Mouse (Mus musculus) cortical plate, adult 2 months (tissue): ENCODE measurements at regions not wholly inside any gene's neighbourhood (a gene's known extent, or its start where the extent isn't known, plus 50 kb on each side); places are given as distances from the start of the nearest gene placed in this dataset.
"Not testable (repeated sequence)": the region's sequence is repeated elsewhere in the genome, so short reads cannot be mapped to it uniquely, and the experiment has no call there.

Source experiments
- H3K27ac ChIP-seq: fragments of 200-500 bp; 2 replicates; pipeline ENCODE4 v1.5.1; 2012; ENCODE audit warnings: low read length, control low read depth, inconsistent platforms; ENCODE audit not compliant: insufficient read depth
- H3K4me1 ChIP-seq: fragments of 200-500 bp; 2 replicates; pipeline ENCODE4 v1.6.1; 2011; ENCODE audit warnings: low read length; ENCODE audit not compliant: control insufficient read depth, insufficient read depth
- H3K4me3 ChIP-seq: fragments of 200-500 bp; 2 replicates; pipeline ENCODE4 v1.5.1; 2011; ENCODE audit warnings: mild to moderate bottlenecking, low read length, control low read depth; ENCODE audit not compliant: insufficient read depth
- CTCF ChIP-seq: fragments of 200-500 bp; IDR thresholded peaks from 2 replicates; pipeline ENCODE4 v1.5.1; 2011; ENCODE audit warnings: mild to moderate bottlenecking, control low read depth, low read length; ENCODE audit not compliant: insufficient read depth; ENCODE audit errors: extremely low read depth
- POLR2A ChIP-seq: fragments of 200-500 bp; IDR thresholded peaks from 2 replicates; pipeline ENCODE4 v1.6.1; 2011; ENCODE audit warnings: mild to moderate bottlenecking, low read length, control low read depth; ENCODE audit not compliant: insufficient read depth; ENCODE audit errors: extremely low read depth

DNA sequence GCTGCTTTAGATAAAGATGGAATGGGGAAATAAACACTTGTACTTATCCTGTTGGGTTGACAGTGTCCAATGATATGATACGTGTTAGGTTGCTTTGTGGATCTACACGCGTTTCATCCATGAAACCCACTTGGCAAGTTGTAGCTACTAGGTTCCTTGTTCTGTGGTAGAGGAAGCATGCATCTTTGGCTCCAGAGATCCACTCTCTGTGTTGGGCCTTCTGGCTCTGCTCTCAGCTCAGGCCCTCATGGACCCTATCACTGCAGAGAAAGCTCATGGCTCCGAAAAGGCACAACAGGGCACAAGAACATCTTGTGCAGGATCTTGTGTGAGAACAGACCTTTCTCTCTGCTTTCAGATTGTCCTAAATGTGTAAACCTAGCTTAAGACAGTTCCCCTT is 122.3 kb downstream of the Enc1 start:
- Histone ChIP-seq H3K27ac (no peak overlapping the region), H3K4me1 (no peaks in the 10 kb centered on the region), H3K4me3 (no peak overlapping the region)
- no peak for TF ChIP-seq POLR2A
- no peak for TF ChIP-seq CTCF

DNA sequence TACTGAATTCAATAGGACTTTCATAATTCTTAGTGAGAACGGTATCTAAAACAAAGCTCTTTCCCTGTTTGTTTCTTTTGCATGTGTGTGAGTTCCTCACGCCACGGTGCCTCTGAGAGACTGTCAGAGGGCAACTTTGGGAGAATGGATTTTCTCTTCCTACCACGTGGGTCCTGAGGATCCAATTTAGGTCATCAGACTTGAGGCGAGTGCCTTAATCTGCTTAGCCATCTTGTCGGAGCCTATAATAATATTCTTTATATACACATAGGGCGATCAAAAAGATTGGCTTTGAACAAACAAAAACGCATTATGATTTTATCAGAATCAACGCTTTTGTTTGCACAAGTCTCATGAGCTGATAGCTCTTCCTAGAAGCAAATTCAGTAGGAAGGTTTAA is 119.6 kb downstream of the Enc1 start:
- no peak overlapping the region for H3K27ac ChIP-seq
- no peak for TF ChIP-seq POLR2A
- no peak for TF ChIP-seq CTCF
- no peaks in the 10 kb centered on the region for H3K4me1 ChIP-seq
- no peak overlapping the region for H3K4me3 ChIP-seq

DNA sequence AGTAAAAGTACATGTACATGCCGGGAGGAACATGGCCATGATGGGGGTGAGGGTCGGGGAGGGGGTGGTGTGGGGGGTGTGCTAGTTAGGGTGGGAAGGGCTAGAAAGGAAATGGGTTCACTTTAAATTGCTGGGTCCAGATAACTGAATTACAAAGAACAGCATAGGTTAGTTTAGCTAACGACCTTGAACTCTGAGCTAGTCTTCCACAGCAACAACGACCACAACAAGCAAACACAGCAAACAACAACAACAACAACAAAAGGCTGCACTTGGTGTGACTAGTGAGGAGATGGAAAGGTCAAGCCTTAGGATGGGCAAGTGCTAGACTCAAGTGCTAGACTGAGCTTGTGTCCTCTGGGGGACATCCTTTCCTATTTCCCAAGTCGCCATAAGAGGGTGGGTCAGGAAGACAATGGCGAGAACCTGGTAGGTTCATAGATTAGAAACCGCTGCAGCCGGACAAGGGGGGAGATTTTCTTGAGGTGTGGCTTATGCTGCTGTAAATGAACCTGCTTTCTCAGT is 117.9 kb downstream of the Enc1 start:
- Histone ChIP-seq H3K27ac (no peak overlapping the region), H3K4me3 (no peak overlapping the region), H3K4me1 (no peaks in the 10 kb centered on the region)
- no peak for TF ChIP-seq POLR2A
- no peak for TF ChIP-seq CTCF

DNA sequence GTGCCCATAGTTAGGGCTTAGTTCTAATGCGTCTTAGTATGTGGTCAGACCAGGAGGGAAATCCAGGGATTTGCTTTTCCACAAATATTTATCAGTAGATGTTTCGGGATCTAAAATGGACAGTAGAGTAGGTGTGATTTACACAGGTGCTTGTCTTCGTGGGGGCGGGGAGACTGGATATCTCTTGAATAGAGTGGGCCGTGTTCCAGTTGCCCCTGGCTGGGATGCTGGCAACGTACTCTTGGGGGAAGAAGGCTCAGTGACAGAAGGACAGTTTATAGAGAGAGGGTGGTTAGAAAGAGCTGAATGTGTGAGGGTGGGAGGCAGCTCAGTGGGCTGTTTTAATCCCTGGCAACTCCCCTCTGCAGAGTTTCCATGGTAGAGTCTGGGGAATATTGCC is 117.4 kb downstream of the Enc1 start:
- TF ChIP-seq POLR2A (no peak), CTCF (no peak)
- Histone ChIP-seq H3K27ac (no peak overlapping the region), H3K4me3 (no peak overlapping the region), H3K4me1 (no peaks in the 10 kb centered on the region)

DNA sequence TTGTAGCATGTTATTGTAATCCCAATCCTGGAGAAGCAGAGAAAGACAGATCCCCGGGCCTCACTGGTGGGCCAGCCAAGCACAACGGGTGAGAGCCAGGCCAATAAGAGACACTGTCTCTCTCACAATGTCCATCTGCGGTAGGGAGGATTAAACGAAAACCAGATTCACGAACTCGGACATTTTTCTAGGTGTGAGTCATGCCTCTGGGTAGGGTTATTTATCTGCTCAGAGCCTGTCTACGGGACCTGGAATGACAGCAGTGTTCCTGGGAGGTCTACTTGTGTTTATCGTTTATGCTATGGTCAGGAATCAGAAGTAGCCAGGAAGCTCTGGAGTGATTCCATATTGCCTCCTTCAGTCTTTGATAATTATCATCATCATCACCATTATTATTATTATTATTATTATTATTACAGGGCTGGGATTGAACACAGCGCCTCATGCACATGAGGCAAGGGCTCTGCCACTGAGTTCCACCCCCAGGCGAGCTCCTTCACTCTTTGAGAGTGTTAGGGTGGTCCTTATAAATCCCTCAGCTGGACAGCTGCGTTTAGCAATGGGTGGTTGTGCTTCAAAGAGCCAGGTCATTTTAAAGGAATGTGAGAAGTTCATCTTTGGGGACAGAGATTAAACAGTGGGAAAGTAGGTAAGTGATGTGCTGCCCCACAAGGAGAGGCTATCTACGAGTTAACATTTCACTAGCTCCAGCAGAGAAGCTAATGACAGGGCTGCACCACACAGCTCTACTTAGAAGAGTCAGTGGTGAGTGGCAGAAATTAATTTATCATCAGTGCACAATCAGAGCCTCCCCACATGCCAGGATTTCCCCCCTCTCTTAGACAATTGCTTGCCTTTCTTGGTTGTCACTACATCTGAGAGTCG is 116.3 kb downstream of the Enc1 start:
- TF ChIP-seq POLR2A (no peak), CTCF (no peak)

DNA sequence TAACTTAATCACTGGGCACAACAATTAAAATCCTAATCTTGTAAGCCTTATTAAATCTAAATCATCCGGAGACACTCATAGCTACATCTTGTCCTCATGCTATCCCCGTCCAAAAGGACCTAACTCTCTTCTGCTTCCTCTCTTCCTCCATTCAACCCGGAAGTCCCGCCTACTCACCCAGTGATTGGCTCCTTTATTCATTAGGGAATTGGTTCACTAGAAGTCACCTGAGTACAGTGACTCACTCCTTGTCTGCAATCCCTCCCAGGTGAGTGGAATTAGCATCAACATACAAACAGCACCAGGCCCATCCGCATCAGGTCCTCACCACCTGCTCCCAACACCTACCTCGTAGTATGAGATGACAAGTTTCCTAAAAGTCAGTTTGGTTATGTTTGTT is 114.5 kb downstream of the Enc1 start:
- H3K4me1 ChIP-seq, H3K4me3 ChIP-seq, H3K27ac ChIP-seq: not testable (repeated sequence)

More for the DNA sequence above, 116.3 kb downstream of the Enc1 start:
- H3K27ac ChIP-seq = no peak overlapping the region
- H3K4me3 ChIP-seq = no peak overlapping the region
- H3K4me1 ChIP-seq = no peaks in the 10 kb centered on the region

DNA sequence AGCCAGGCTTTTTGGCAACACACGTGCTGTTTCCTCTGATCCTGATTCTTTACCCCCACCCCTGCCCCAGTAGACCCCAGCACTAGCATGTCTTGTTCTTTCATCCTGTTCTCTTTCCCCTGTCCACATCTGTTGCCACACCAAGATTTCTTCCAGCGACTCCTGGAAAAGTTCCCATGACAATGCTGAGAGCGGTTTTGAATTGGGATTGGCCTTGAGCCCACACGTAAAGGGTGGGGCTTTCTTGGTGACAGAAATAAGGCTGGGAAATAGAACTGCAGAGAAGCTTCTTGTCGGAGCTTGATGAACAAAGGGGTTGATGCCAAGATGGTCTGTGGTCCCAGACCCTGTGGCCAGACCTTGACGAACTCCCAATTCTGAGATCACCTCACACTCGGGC is 106.8 kb downstream of the Enc1 start:
- no peak overlapping the region for H3K27ac ChIP-seq

DNA sequence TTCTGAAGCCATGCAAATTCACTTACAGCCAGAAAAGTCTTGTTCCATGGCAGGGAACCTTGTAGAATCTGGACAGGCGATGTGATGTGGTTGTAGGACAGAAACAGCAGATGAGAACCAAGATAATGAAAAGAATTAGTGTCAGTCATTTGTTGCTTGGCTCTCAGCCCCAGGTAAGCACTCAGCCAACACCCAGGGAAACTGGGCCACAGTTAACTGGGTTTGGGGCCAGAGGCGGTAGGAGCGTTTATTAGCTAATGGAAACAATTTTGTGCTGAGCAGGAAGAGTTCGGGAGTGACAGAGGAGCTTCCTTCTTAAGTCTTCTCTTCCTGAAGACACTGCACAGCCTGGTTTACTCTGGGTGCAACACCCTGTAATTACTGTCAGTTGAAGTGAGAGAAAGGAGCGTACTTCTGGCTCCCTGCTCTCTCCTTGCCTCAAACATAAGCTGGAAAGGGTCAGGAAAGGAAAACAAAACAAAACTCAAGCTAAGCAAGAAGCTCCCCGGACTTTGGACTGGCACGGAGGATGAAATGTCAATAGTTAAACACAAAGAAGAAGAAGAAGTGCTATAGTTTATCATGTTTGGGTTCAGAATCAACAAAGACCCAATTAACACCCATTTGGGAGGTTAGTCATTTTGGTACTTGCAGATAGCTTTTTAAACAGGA is 100.4 kb downstream of the Enc1 start:
- TF ChIP-seq POLR2A = no peak

More for the DNA sequence above, 106.8 kb downstream of the Enc1 start:
- TF ChIP-seq CTCF = no peak
- no peak for TF ChIP-seq POLR2A
- H3K4me1 ChIP-seq = 0 out of 2 replicates have a peak, but pooled peaks cover 2% of the 10 kb centered on the region
- no peak overlapping the region for H3K4me3 ChIP-seq

DNA sequence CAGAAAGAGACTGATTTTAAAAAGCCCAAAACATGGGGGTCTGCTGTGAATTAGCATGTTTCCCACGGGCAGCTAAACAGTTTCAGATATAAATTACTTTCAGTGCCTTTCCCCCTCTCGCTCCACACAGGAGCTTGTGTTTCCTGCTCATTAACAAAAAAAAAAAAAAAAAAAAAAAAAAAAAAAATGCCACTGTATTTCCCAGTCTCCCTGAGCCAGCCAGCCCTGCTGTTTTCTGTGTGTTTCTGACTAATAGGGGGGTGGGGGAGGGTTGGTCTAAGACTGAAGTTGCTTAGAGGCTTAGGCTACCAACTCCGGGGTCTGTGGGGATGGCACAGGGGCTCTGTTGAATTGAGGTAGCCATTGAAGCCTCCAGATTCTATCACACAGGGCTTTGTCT is 97.0 kb downstream of the Enc1 start:
- no peak overlapping the region for H3K4me3 ChIP-seq
- H3K27ac ChIP-seq = no peak overlapping the region
- TF ChIP-seq POLR2A (no peak), CTCF (no peak)
- H3K4me1 ChIP-seq = no peaks in the 10 kb centered on the region

More for the DNA sequence above, 100.4 kb downstream of the Enc1 start:
- no peak overlapping the region for H3K27ac ChIP-seq
- no peaks in the 10 kb centered on the region for H3K4me1 ChIP-seq
- H3K4me3 ChIP-seq = no peak overlapping the region

DNA sequence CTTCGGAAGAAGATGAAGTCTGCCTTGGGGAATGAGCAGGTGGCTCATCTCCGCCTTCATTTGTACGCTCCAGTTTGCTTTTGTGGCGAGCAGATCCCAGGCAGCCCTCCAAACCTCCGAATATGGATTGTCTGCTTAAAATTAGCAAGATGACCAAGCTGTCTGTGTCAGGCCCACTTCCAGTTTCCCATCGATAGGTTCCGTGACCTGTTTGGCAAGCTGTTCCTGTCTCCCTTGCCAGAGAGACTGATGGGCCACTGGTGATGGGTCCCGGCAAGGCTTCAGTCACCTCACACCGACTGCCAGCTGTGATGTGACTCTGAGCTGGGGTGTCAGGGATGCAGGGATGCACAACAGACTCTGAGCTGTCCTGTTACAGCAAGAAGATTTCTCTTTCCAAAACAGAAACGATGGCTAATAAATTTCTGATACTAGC is 96.4 kb downstream of the Enc1 start:
- H3K4me3 ChIP-seq = no peak overlapping the region
- H3K4me1 ChIP-seq = no peaks in the 10 kb centered on the region
- TF ChIP-seq CTCF (no peak), POLR2A (no peak)
- no peak overlapping the region for H3K27ac ChIP-seq
